Mouse (Mus musculus): Measurements from ENCODE around the gene Cxcl10.

DNA sequence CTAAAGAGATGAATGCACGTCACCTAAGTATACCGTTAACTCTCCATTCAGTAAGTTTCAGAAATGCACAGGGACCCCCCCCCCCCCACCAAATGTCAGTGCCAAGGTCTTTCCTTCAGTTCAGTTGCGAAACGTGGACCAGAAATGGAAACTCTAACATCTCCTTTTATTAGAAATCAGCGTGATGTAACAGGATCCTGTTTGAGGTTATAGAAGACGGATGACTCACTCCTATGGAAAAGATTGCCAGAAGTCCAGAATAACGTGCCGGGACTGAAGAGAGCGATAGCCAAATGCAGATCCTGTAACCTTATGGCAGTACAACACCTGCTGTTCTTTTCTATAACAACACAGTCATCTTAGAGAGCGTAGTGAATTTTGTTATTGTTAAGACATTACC lies 19.7 kb upstream of the Cxcl10 start:
- TF ChIP-seq CTCF (IDR thresholded peaks at IDR 0.05; ENCODE audit: insufficient read depth, low read length) (no peak), POLR2A (IDR thresholded peaks at IDR 0.05; ENCODE audit: borderline replicate concordance, extremely low read depth, low read depth, low read length) (no peak)
